Mouse (Mus musculus) kidney, embryonic 15.5 days (tissue): ENCODE results near the gene Oaz1. TPM values are rescaled to one million over a fixed set of nuclear protein-coding genes. Genes with fewer than 3 reads are reported as not detected.

Experiments used
- ATAC-seq: fragments of 200-750 bp; cut with Nextera tagmentation; replicated peaks from 2 replicates; pipeline ENCODE4 v1.8.0; 2017; ENCODE audit warnings: moderate TSS enrichment; ENCODE audit not compliant: low FRiP score
- H3K27ac ChIP-seq: fragments of 300-500 bp; sonication (generic); 2 replicates; pipeline ENCODE4 v1.5.1; 2015; ENCODE audit warnings: mild to moderate bottlenecking, inconsistent platforms
- H3K27me3 ChIP-seq: fragments of 300-500 bp; sonication (generic); 2 replicates; pipeline ENCODE4 v1.6.1; 2015; ENCODE audit warnings: inconsistent platforms
- H3K36me3 ChIP-seq: fragments of 300-500 bp; sonication (generic); 2 replicates; pipeline ENCODE4 v1.6.1; 2015; ENCODE audit warnings: inconsistent platforms
- H3K4me1 ChIP-seq: fragments of 300-500 bp; sonication (generic); 2 replicates; pipeline ENCODE4 v1.6.1; 2015; ENCODE audit warnings: inconsistent platforms
- H3K4me2 ChIP-seq: fragments of 300-500 bp; sonication (generic); 2 replicates; pipeline ENCODE4 v1.6.1; 2015; ENCODE audit warnings: moderate library complexity, mild to moderate bottlenecking, inconsistent platforms
- H3K4me3 ChIP-seq: fragments of 300-500 bp; sonication (generic); replicated peaks from 2 replicates; pipeline ENCODE4 v1.5.1; 2015; ENCODE audit warnings: mild to moderate bottlenecking, inconsistent platforms
- H3K9ac ChIP-seq: fragments of 300-500 bp; sonication (generic); 2 replicates; pipeline ENCODE4 v1.6.1; 2015; ENCODE audit warnings: mild to moderate bottlenecking, inconsistent platforms
- H3K9me3 ChIP-seq: fragments of 300-500 bp; sonication (generic); replicated peaks from 2 replicates; pipeline ENCODE4 v1.6.1; 2016; ENCODE audit warnings: inconsistent platforms
- WGBS: fragments of 180-500 bp; shearing (Covaris S2); methylation state at CpG from one replicate; pipeline ENCODE4 v1.1.7; 2015; ENCODE audit warnings: mixed read lengths; 5-methylcytosine and 5-hydroxymethylcytosine counted together
- microRNA counts: library from miRNA; unstranded; fragments of <30 nt; microRNA quantifications from one replicate; lab custom pipeline; 2016
- microRNA-seq: library from miRNA; unstranded; fragments of <30 nt; microRNA quantifications from one replicate; pipeline ENCODE4, GENCODE M21; 2016
- polyA plus RNA-seq: library from polyadenylated mRNA; unstranded; fragments of >200 nt; fragmentation: Nextera tagmentation; extraction: Ambion mirVana; gene quantifications from 2 replicates; pipeline ENCODE4 v1.2.1, GENCODE M21; 2015

Oaz1 gene
- polyA plus RNA-seq, 1 experiment from 2014 or later: 1,739 TPM

- Histone ChIP-seq H3K27me3 (no peaks in the 10 kb centered on the region), H3K27ac (no peak overlapping the region), H3K36me3 (peaks cover 26% of the 10 kb centered on the region), H3K9ac (no peak overlapping the region), H3K4me3 (no peak overlapping the region), H3K4me1 (peaks cover 37% of the 10 kb centered on the region), H3K9me3 (no peaks in the 10 kb centered on the region), H3K4me2 (no peak overlapping the region)
- no peak; the same call in 1 of the 2 replicates for ATAC-seq
- 73% methylated on average over 7 of the region's 7 CpGs for WGBS
Measured at GRCm38 (mm10) chr10:80858350-80858935, 32.0 kb downstream of the Oaz1 start.

- no peak for ATAC-seq
- Histone ChIP-seq H3K27ac (no peak overlapping the region), H3K4me3 (no peak overlapping the region), H3K27me3 (no peaks in the 10 kb centered on the region), H3K9ac (no peak overlapping the region), H3K9me3 (no peaks in the 10 kb centered on the region), H3K4me1 (peaks cover 7% of the 10 kb centered on the region; the same call in 1 of the 2 replicates), H3K36me3 (peaks cover 62% of the 10 kb centered on the region), H3K4me2 (no peak overlapping the region)
- WGBS: 95% methylated on average over 5 of the region's 5 CpGs
Measured at GRCm38 (mm10) chr10:80862305-80862704, 35.8 kb downstream of the Oaz1 start.

- Histone ChIP-seq H3K4me1 (no peaks in the 10 kb centered on the region), H3K4me2 (no peak overlapping the region), H3K36me3 (peaks cover 75% of the 10 kb centered on the region), H3K27ac (no peak overlapping the region), H3K27me3 (no peaks in the 10 kb centered on the region), H3K4me3 (no peak overlapping the region), H3K9ac (no peak overlapping the region), H3K9me3 (no peaks in the 10 kb centered on the region)
- no peak for ATAC-seq
- 94% methylated on average over 16 of the region's 16 CpGs for WGBS
Measured at GRCm38 (mm10) chr10:80864446-80864845, 38.0 kb downstream of the Oaz1 start.

- Histone ChIP-seq H3K9ac (no peak overlapping the region), H3K27me3 (no peaks in the 10 kb centered on the region; the same call in none of the 2 replicates), H3K36me3 (peaks cover 26% of the 10 kb centered on the region), H3K4me2 (no peak overlapping the region), H3K4me3 (no peak overlapping the region), H3K9me3 (no peaks in the 10 kb centered on the region), H3K4me1 (0 out of 2 replicates have a peak, but pooled peaks cover 3% of the 10 kb centered on the region), H3K27ac (no peak overlapping the region)
- 81% methylated on average over 4 of the region's 6 CpGs for WGBS
- no peak for ATAC-seq
Measured at GRCm38 (mm10) chr10:80870993-80871392, 44.5 kb downstream of the Oaz1 start.

GRCm38 (mm10) chr10:80871581-80871980 is 45.1 kb downstream of the Oaz1 start, which contains the start of gene Tmprss9:
Tmprss9 (plus strand) TSS chr10:80871848.
- Histone ChIP-seq H3K9me3 (no peaks in the 10 kb centered on the region), H3K36me3 (peaks cover 20% of the 10 kb centered on the region), H3K4me3 (no peak within 1 kb of the TSS), H3K9ac (no peak within 1 kb of the TSS), H3K27ac (no peak within 1 kb of the TSS), H3K27me3 (no peaks in the 10 kb centered on the region; the same call in none of the 2 replicates), H3K4me1 (peaks cover 8% of the 10 kb centered on the region; the same call in 1 of the 2 replicates), H3K4me2 (no peak within 1 kb of the TSS)
- ATAC-seq: no peak; the same call in 1 of the 2 replicates
- 22% methylated on average over 9 of the region's 9 CpGs for WGBS

- H3K27me3 ChIP-seq: no peaks in the 10 kb centered on the region; the same call in none of the 2 replicates
- no peaks in the 10 kb centered on the region for H3K36me3 ChIP-seq
- peaks cover 10% of the 10 kb centered on the region; the same call in 1 of the 2 replicates for H3K4me1 ChIP-seq
- WGBS: 77% methylated on average over 9 of the region's 9 CpGs
- H3K4me2 ChIP-seq: no peak overlapping the region
- no peak for ATAC-seq
- no peak overlapping the region for H3K9ac ChIP-seq
- no peaks in the 10 kb centered on the region for H3K9me3 ChIP-seq
- no peak overlapping the region for H3K4me3 ChIP-seq
- H3K27ac ChIP-seq: no peak overlapping the region
Measured at GRCm38 (mm10) chr10:80874035-80874434, 47.6 kb downstream of the Oaz1 start.

- H3K27ac ChIP-seq: no peak overlapping the region
- H3K9ac ChIP-seq: no peak overlapping the region
- H3K4me2 ChIP-seq: no peak overlapping the region
- H3K4me3 ChIP-seq: no peak overlapping the region
- H3K36me3 ChIP-seq: no peaks in the 10 kb centered on the region
- H3K9me3 ChIP-seq: no peaks in the 10 kb centered on the region
- 30% methylated on average over 5 of the region's 5 CpGs for WGBS
- no peaks in the 10 kb centered on the region; the same call in none of the 2 replicates for H3K27me3 ChIP-seq
- 0 out of 2 replicates have a peak, but pooled peaks have one; percentile 31 for ATAC-seq
- peaks cover 10% of the 10 kb centered on the region; the same call in 1 of the 2 replicates for H3K4me1 ChIP-seq
Measured at GRCm38 (mm10) chr10:80876028-80876427, 49.6 kb downstream of the Oaz1 start.

- H3K36me3 ChIP-seq: no peaks in the 10 kb centered on the region
- peaks cover 8% of the 10 kb centered on the region; the same call in 1 of the 2 replicates for H3K4me1 ChIP-seq
- H3K4me3 ChIP-seq: no peak overlapping the region
- no peaks in the 10 kb centered on the region for H3K9me3 ChIP-seq
- 15% methylated on average over 3 of the region's 3 CpGs for WGBS
- no peak overlapping the region for H3K4me2 ChIP-seq
- no peak overlapping the region for H3K9ac ChIP-seq
- H3K27ac ChIP-seq: no peak overlapping the region
- H3K27me3 ChIP-seq: no peaks in the 10 kb centered on the region; the same call in none of the 2 replicates
- no peak for ATAC-seq
Measured at GRCm38 (mm10) chr10:80876594-80876993, 50.1 kb downstream of the Oaz1 start.

MicroRNA genes within 50 kb of the gene (microRNA counts, 519-probe panel; counts per million panel counts)
- microRNA mmu-miR-1982 (lab: Ali Mortazavi, UCI): 31.7 counts per million

Small RNAs within 50 kb of the gene (microRNA-seq; reads per million reads assigned to microRNA genes)
- gene Mir1982: 1.8 reads per million, percentile 6 among the genes with 10 or more reads in this experiment

Other genes starting within 250 kb of the Oaz1 start
- gene Klf16, start 249.3 kb upstream of the Oaz1 start, polyA plus RNA-seq: 9.9 and 11.2 TPM in 2 replicates
- gene Abhd17a, start 236.3 kb upstream of the Oaz1 start, polyA plus RNA-seq: 93.5 and 95.4 TPM in 2 replicates
- gene Scamp4, start 223.8 kb upstream of the Oaz1 start, polyA plus RNA-seq: 93.5 and 107 TPM in 2 replicates
- 7.0 and 8.6 TPM in 2 replicates for gene Adat3, start 223.8 kb upstream of the Oaz1 start, polyA plus RNA-seq
- 4.5 and 5.3 TPM in 2 replicates for gene Gm49322, start 220.6 kb upstream of the Oaz1 start, polyA plus RNA-seq
- gene Csnk1g2, start 203.8 kb upstream of the Oaz1 start, polyA plus RNA-seq: 156 and 183 TPM in 2 replicates
- 78.6 and 83.2 TPM in 2 replicates for gene Btbd2, start 169.6 kb upstream of the Oaz1 start, polyA plus RNA-seq
- 95.3 and 103 TPM in 2 replicates for gene Mknk2, start 148.5 kb upstream of the Oaz1 start, polyA plus RNA-seq
- gene Mob3a, start 124.7 kb upstream of the Oaz1 start, polyA plus RNA-seq: 37.7 and 41.5 TPM in 2 replicates
- 22.8 and 26.2 TPM in 2 replicates for gene Izumo4, start 124.5 kb upstream of the Oaz1 start, polyA plus RNA-seq
- gene Ap3d1, start 84.4 kb upstream of the Oaz1 start, polyA plus RNA-seq: 68.1 and 70.9 TPM in 2 replicates
- 17.3 and 21.8 TPM in 2 replicates for gene Dot1l, start 71.5 kb upstream of the Oaz1 start, polyA plus RNA-seq
- 78.2 and 92.6 TPM in 2 replicates for gene Sf3a2, start 28.5 kb upstream of the Oaz1 start, polyA plus RNA-seq
- 126 and 130 TPM in 2 replicates for gene Plekhj1, start 28.0 kb upstream of the Oaz1 start, polyA plus RNA-seq
- gene Amh, start 21.4 kb upstream of the Oaz1 start, polyA plus RNA-seq: 0.09 TPM in 1 of 2 replicates, not detected in the other
- gene Jsrp1, start 13.2 kb upstream of the Oaz1 start, polyA plus RNA-seq: 5.6 and 5.7 TPM in 2 replicates
- gene Lingo3, start 17.4 kb downstream of the Oaz1 start, polyA plus RNA-seq: 0.83 and 1.2 TPM in 2 replicates
- 303 and 328 TPM in 2 replicates for gene Lsm7, start 28.6 kb downstream of the Oaz1 start, polyA plus RNA-seq
- gene Sppl2b, start 28.6 kb downstream of the Oaz1 start, polyA plus RNA-seq: 43.8 and 48.1 TPM in 2 replicates
- 0.04 TPM in 1 of 2 replicates, not detected in the other for gene Tmprss9, start 45.2 kb downstream of the Oaz1 start, polyA plus RNA-seq
- gene Timm13, start 74.3 kb downstream of the Oaz1 start, polyA plus RNA-seq: 365 and 368 TPM in 2 replicates
- gene Lmnb2, start 91.6 kb downstream of the Oaz1 start, polyA plus RNA-seq: 55.0 and 59.3 TPM in 2 replicates
- 18.0 and 20.8 TPM in 2 replicates for gene Gadd45b, start 103.4 kb downstream of the Oaz1 start, polyA plus RNA-seq
- 5.0 and 5.6 TPM in 2 replicates for gene Gng7, start 188.3 kb downstream of the Oaz1 start, polyA plus RNA-seq
- 0.19 and 0.23 TPM in 2 replicates for gene Diras1, start 199.0 kb downstream of the Oaz1 start, polyA plus RNA-seq
- 13.7 and 16.3 TPM in 2 replicates for gene Slc39a3, start 210.8 kb downstream of the Oaz1 start, polyA plus RNA-seq
- gene Sgta, start 233.5 kb downstream of the Oaz1 start, polyA plus RNA-seq: 201 and 226 TPM in 2 replicates
- gene Thop1, start 243.4 kb downstream of the Oaz1 start, polyA plus RNA-seq: 62.5 and 67.4 TPM in 2 replicates